Mouse (Mus musculus) skeletal muscle tissue, adult 2 months (tissue): ENCODE data around the gene Pcsk6.
"Not testable (repeated sequence)": the region's sequence is repeated elsewhere in the genome, so short reads cannot be mapped to it uniquely, and the experiment has no call there.

Experiments
- DNase-seq: peaks from one replicate; pipeline ENCODE4 v3.0.0-alpha.2; 2012; ENCODE audit warnings: low read depth, low spot score

Pcsk6 gene

GRCm38 (mm10) chr7:66048446-66049230 is 187.1 kb downstream of the Pcsk6 start:
- DNase-seq: no peak

- no peak for DNase-seq
Observed at GRCm38 (mm10) chr7:66053946-66054483, 192.5 kb downstream of the Pcsk6 start.

GRCm38 (mm10) chr7:66055356-66055755 is 193.8 kb downstream of the Pcsk6 start:
- DNase-seq: not testable (repeated sequence)

GRCm38 (mm10) chr7:66058703-66059102 is 197.2 kb downstream of the Pcsk6 start, which contains the start of gene Snrpa1:
TSS of gene Snrpa1 (plus strand) at chr7:66059003.
- DNase-seq: no peak

- DNase-seq: peak; percentile 68
Observed at GRCm38 (mm10) chr7:66060066-66060956, 198.8 kb downstream of the Pcsk6 start.

- DNase-seq: no peak
Observed at GRCm38 (mm10) chr7:66061057-66061456, 199.5 kb downstream of the Pcsk6 start.

- DNase-seq: no peak
Observed at GRCm38 (mm10) chr7:66076411-66076810, 214.9 kb downstream of the Pcsk6 start.

GRCm38 (mm10) chr7:66079364-66080230 is 218.1 kb downstream of the Pcsk6 start, which contains the start of gene Selenos:
TSS of gene Selenos (plus strand) at chr7:66079649.
- DNase-seq: peak; percentile 96

- no peak for DNase-seq
Observed at GRCm38 (mm10) chr7:66080231-66080613, 218.7 kb downstream of the Pcsk6 start.

GRCm38 (mm10) chr7:66083757-66084156 is 222.2 kb downstream of the Pcsk6 start:
- no peak for DNase-seq

GRCm38 (mm10) chr7:66084546-66084945 is 223.0 kb downstream of the Pcsk6 start:
- DNase-seq: peak; percentile 63

- no peak for DNase-seq
Observed at GRCm38 (mm10) chr7:66087652-66088051, 226.1 kb downstream of the Pcsk6 start.

- no peak for DNase-seq
Observed at GRCm38 (mm10) chr7:66088077-66088476, 226.5 kb downstream of the Pcsk6 start.

- no peak for DNase-seq
Observed at GRCm38 (mm10) chr7:66090676-66091190, 229.2 kb downstream of the Pcsk6 start.

- no peak for DNase-seq
Observed at GRCm38 (mm10) chr7:66091553-66091952, 230.0 kb downstream of the Pcsk6 start.

GRCm38 (mm10) chr7:66092656-66093055 is 231.1 kb downstream of the Pcsk6 start:
- DNase-seq: no peak

GRCm38 (mm10) chr7:66094141-66094540 is 232.6 kb downstream of the Pcsk6 start:
- DNase-seq: peak; percentile 50

GRCm38 (mm10) chr7:66098803-66099202 is 237.3 kb downstream of the Pcsk6 start:
- no peak for DNase-seq
